Mouse (Mus musculus) kidney, postnatal 25 days (tissue): ENCODE measurements around the gene Col4a6.

Source experiments
- DNase-seq, 2 experiments: peaks; one replicate each; pipeline ENCODE4 v3.0.0; 2021; ENCODE audit warnings: mixed read lengths in 2 of 2

Gene Col4a6

DNA sequence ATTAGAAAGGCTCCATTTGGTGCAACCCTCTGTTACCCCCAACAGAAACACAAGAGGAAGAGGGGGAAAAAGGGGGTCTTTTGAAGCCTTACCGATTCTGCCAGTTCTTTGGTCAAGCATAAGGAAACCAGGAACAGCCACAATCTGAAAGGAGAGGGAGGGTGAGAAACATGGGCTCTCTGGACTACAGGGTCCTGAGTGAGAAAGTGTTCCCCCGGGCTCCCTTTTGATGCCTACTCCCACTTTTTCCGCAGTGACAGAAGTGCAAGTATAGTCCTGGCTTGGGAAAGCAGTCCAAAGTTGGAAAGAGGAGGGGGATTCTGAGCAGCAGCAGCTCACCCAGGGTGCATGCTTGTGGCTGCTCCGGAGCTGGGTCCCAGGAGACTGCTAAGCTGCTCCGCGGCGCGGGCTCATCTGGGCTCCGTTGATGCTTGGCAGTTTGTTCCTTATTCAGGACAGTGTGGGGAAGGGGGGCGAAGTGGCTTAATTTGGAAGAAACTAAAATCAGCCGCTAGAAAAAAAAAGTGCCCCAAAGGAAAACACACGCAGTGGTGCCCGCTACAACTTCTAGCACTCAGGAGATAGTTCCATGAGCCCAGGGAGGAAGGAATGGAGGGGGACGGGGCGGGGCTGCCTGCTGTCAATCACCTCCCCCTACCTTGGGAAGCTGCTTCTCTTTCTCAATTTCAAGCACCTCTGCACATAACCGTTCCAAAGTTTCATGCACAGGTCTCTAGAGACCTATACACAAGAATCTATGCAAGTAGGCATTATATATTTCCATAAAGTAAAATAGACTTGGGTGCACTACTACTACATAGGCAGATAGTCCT, at the start of gene Col4a6:
Col4a6 (minus strand) TSS at position 607 of the 833 bp plus-strand sequence.
- DNase-seq = peak; percentile 18 to 34

- DNase-seq = no peak
Observed at GRCm38 (mm10) chrX:141503125-141503524, 29.2 kb upstream of the Col4a6 start.

GRCm38 (mm10) chrX:141494545-141494944, 20.7 kb upstream of the Col4a6 start:
- no peak for DNase-seq

- peak; percentile 10 to 30 for DNase-seq
Observed at GRCm38 (mm10) chrX:141475566-141476327, 1.9 kb upstream of the Col4a6 start.

GRCm38 (mm10) chrX:141475110-141475509, 1.2 kb upstream of the Col4a6 start, which contains the start of gene Col4a5:
TSS of gene Col4a5 (plus strand) at chrX:141475385.
- DNase-seq = peak; percentile 73 to 91

DNA sequence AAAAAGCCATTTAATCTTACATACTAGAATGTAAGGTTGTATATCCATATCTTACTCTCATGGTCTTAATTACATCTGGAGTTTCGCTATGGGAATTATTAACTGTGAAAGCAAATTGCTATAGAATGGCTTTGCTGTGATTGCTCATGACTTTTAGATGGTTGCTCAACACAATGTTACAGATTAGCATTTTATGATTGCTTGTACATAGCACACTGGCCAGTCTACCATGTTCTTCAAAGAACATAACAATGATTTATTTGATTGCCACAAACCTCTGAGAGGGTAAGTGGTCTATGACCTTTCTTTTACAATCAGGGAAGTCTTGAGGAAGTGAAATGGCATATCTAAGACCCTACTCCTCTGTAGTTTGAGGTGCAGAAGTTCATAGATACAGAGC, 25.9 kb downstream of the Col4a6 start:
- DNase-seq = no peak

DNA sequence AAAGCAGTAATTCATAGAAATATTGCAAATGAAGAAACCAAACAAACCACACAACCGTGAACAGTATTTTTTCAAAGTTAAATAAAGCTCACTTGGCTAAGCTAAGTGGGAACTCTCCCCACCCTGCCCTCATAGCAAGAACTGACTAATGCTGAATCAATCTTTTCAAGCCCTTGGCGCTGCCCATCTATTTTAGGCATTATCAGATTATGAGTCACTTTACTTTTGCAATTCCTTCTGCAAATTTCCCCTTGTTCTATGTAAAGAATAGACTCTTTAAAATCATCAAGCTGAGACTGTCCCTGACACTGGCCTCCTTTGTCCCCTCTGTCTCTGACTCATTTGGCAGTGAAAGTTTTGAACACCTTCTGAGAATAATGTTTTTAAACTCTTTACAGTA, 34.5 kb downstream of the Col4a6 start:
- no peak for DNase-seq

DNA sequence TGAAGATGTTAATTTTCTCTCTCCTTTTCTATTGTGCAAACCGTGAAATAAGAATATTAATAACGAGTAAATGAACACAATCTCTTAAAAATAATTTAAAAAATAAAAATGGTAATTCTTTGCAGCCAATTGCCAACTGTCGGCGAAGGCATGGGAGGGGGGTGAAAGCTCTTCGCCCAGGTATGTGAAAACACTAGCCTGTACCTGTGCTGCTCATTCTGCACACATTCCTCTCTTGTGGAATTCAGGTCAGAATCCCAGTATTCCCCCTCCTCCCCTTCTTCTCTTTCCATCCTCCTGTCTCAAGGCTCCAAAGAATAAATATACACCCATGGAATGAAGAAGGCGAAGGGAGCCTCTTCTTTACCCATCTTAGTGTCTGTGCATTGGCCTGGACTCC, 37.1 kb downstream of the Col4a6 start:
- no peak for DNase-seq

GRCm38 (mm10) chrX:141415318-141415717, 58.6 kb downstream of the Col4a6 start:
- DNase-seq = no peak

DNA sequence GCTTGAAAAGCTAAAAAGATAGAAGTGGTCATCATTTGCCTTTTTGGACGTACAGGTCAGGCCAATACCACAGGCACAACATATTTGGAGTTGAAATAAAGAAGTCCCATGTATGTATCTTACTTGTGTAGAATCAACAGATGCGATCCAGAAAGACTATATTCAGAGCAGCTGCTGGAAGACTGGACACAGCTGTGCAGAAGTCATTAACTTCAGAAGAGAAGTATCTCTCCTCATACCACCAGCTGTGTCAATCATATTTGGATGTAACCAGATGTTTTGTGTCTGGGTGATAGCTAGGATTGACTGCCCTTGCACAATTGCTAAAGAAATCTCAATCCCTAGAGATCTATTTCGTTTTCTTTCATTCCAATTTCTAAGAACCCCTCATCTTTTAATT, 77.6 kb downstream of the Col4a6 start:
- no peak for DNase-seq

GRCm38 (mm10) chrX:141385399-141386105, 88.3 kb downstream of the Col4a6 start:
- DNase-seq = no peak

GRCm38 (mm10) chrX:141384632-141385031, 89.2 kb downstream of the Col4a6 start:
- DNase-seq = no peak

GRCm38 (mm10) chrX:141370276-141370675, 103.6 kb downstream of the Col4a6 start:
- no peak for DNase-seq

- no peak for DNase-seq
Observed at GRCm38 (mm10) chrX:141363331-141363730, 110.5 kb downstream of the Col4a6 start.

GRCm38 (mm10) chrX:141341417-141341816, 132.5 kb downstream of the Col4a6 start:
- no peak for DNase-seq

DNA sequence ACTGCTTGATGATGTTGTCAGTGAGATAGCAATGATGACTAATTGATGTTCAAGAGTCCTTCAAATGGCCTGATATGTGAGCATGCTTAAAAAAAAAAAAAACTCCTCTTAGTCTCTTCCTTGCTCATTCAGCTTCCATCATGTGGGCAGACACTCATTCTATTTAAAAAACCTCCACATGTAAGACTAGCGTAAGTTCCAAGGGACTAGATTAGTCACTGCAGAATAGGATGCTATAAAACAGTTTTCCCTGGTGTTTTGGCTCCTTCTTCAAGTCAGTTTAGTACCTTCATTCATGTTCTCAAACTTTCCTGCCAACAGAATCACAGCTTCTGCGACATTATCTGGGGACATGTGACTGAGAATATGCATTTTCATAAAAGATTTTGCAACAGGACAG, 145.8 kb downstream of the Col4a6 start:
- no peak for DNase-seq

DNA sequence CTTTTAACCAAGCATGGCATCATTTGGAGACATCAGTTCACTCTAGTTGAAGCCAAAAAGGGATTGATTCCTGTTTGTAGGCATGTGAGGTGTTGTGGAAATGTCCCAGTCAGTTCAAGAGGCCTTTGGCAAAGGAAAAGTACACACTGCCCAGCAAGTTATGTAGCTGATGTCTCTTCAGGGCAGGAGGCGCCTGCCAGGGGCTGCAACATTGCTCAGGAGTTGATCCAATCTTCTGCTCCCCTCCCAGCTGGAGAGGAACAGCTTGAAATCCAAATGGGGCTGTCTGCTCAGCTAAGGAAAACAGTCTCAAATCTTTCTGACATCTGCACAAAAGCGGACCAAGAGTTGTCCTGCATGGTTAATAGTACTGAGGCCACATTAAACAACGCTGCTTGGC, 149.7 kb downstream of the Col4a6 start:
- no peak for DNase-seq

DNA sequence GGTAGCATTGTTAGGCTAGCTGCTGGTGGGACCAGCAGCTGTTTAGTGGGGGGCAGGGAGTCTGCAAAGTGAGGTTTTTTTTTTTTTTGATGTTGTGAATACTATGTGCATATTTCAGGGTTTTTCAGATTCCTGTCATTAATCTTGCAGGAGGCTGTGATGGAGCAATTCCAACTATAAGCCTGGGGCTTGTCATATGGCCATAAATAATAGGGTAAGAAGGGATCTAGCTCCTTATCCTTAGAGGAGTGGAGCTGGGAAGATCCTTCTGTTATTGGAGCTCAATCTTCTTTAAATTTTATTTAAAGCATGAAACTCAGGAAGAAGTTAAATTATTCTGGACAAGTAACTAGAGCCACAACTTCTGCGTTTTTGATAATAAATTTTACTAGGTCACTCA, 157.7 kb downstream of the Col4a6 start:
- no peak for DNase-seq

DNA sequence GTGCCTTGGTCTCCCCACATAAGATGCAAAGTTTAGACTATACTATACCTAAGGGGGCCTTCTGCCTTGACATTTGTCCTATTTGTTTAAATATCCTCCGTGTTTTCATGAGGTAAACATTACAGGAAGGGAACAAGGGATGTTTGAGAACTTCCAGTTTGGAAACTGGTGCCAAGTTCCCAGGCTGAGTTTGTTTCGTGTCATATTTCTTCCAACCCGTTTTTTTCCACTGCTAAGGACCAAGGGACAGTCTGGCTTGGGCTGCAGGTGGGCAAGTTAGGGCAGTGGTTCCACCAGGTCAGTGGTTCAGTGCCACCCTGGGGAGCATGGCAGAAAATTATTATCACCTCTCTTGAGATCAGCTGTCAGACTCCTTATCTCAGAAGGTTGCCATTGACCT, 158.1 kb downstream of the Col4a6 start:
- peak in 1 of 2 experiments; percentile 1 for DNase-seq

- peak in 1 of 2 experiments; percentile 1 for DNase-seq
Observed at GRCm38 (mm10) chrX:141292702-141293462, 181.0 kb downstream of the Col4a6 start.

DNA sequence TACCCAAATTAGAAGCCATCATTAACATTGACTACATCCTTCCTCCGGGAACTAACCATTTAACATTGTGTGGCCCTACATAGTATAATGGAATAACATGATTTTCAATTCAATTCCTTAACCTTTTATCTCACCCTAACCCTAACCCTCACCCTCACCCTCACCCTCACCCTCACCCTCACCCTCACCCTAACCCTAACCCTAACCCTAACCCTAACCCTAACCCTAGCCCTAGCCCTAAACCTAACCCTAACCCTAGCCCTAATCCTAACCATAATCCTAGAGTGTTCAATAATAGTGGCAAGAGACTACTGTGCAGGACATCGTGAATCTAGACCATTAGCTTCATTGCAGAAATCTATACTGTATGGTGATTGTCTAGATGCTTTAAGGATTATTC, 197.5 kb downstream of the Col4a6 start:
- no peak for DNase-seq

- no peak for DNase-seq
Observed at GRCm38 (mm10) chrX:141265986-141266385, 207.9 kb downstream of the Col4a6 start.

- DNase-seq = no peak
Observed at GRCm38 (mm10) chrX:141249636-141250035, 224.2 kb downstream of the Col4a6 start.
